Mouse (Mus musculus) colon, adult 2 months (tissue): ENCODE data around the gene Smco4. TPM values are rescaled to one million over a fixed set of nuclear protein-coding genes. Genes with fewer than 3 reads are reported as not detected.

ENCODE experiments used
- polyA plus RNA-seq: library from polyadenylated mRNA; depleted of rRNA; stranded (reverse); fragments of >200 nt; gene quantifications from 2 replicates; pipeline ENCODE4 v1.2.3, GENCODE M21; 2012; rRNA removed

Smco4 gene
- 14.3 and 14.5 TPM in 2 replicates for polyA plus RNA-seq

DNA sequence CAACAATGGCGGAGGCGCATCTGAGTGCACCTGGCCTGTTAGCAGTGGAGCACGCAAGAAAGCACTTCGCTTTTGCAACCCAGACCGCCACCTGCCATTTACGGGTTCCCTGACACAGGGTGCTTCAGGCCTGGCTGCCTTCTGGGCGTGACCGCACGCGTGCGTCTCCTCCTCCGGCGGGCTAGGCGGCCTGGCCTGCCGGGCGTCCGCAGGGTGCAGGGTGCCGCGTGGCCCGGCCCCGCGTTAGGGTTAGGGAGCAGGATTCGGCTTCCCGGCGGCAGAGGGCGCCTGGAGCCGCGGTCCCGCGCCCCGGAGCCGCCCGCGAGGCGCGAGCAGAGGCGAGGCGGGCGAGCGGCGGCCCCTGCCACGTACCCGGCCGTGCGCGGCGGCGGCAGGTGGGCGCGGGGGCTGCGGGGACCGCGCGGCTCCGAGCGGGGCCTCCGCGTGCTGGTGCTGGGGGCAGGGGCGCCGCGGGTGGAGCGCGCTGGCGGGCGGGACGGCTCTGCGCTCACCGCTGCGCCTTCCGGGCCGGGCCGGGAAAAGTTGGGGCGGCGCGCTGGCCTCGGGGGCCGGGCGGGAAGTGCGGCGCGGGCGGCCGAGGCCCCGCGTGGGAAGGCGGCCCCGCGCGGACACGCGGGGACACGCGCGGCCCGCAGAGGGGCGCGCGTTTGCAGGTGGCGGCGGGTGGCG is at the start of gene Smco4:
TSS of gene Smco4 (plus strand) at position 198 of the 690 bp plus-strand sequence.

Other genes with a start within 250 kb of the Smco4 start
- gene Med17, start 213.5 kb upstream of the Smco4 start, polyA plus RNA-seq = 30.5 and 32.8 TPM in 2 replicates
- 7.7 and 12.2 TPM in 2 replicates for gene Taf1d, start 187.2 kb upstream of the Smco4 start, polyA plus RNA-seq
- 16.9 and 21.2 TPM in 2 replicates for gene 4931406C07Rik, start 187.0 kb upstream of the Smco4 start, polyA plus RNA-seq
- 1.6 and 1.7 TPM in 2 replicates for gene Cep295, start 135.6 kb upstream of the Smco4 start, polyA plus RNA-seq
- not detected in 2 replicates for gene Deup1, start 134.5 kb downstream of the Smco4 start, polyA plus RNA-seq
- gene Slc36a4, start 216.3 kb downstream of the Smco4 start, polyA plus RNA-seq = 2.6 TPM in 2 replicates